Mouse (Mus musculus): Measurements from ENCODE around the gene Hacl1.

- TF ChIP-seq CTCF (conservative IDR thresholded peaks at IDR 0.05; ENCODE audit: insufficient read depth, insufficient read length, low read depth, low read length) (no peak), POLR2A (IDR thresholded peaks at IDR 0.05; ENCODE audit: low read depth, low read length) (no peak)
These were observed 76.5 kb downstream of the Hacl1 start for GRCm38 (mm10) chr14:31564452-31565179.

Data from kidney, adult 2 months (tissue).